9 mouse cellular contexts compared by ENCODE assay signal in genomic region chr1:52004096-52004495, GRCm38 (mm10). TPM values are rescaled to one million over a fixed set of nuclear protein-coding genes. Genes with fewer than 3 reads are reported as not detected.
A peak's percentile ranks its signal among the peaks of the same experiment; 100 is the strongest.
DNase-seq lines count a peak whose midpoint lies in the region; ATAC-seq and TF ChIP-seq lines count a peak whose summit lies in the region.
"Had no signal": no experiment of that assay in that cellular context is flagged by ENCODE, and none has a peak within 500 bp of the region (broad histone marks: within the 10 kb centered on the region; RNA-seq: fewer than 3 reads in every experiment).

No protein-coding gene starts in this region.

- TF ChIP-seq POLR2A in brain, embryonic 14.5 days (IDR thresholded peaks at IDR 0.05; ENCODE audit: borderline replicate concordance, extremely low read depth, insufficient read depth, insufficient read length, poor library complexity, severe bottlenecking) = no peak

- WGBS in liver, embryonic 11.5 days = 27% methylated on average over 8 of the region's 8 CpGs
- 30% methylated on average over 8 of the region's 8 CpGs for WGBS in forebrain, embryonic 10.5 days
- 29% methylated on average over 8 of the region's 8 CpGs for WGBS in neural tube, embryonic 14.5 days

- ATAC-seq in liver, embryonic 11.5 days (replicated peaks; ENCODE audit: low FRiP score) = no peak
- peak; percentile 34; the same call in 1 of the 2 replicates for ATAC-seq in neural tube, embryonic 14.5 days (ENCODE audit: low read depth)

- H3K4me3 ChIP-seq in liver, embryonic 11.5 days (ENCODE audit: low read depth, low read length) = no peak overlapping the region
- no peak overlapping the region for H3K4me3 ChIP-seq in forebrain, embryonic 10.5 days
- H3K4me3 ChIP-seq in neural tube, embryonic 14.5 days (ENCODE audit: low read depth, low read length) = no peak overlapping the region
- H3K4me3 ChIP-seq: neural tube, embryonic 12.5 days had no signal

- no peaks in the 10 kb centered on the region for H3K9me3 ChIP-seq in liver, embryonic 11.5 days (ENCODE audit: control insufficient read depth, low read length)
- no peaks in the 10 kb centered on the region for H3K9me3 ChIP-seq in forebrain, embryonic 10.5 days
- H3K9me3 ChIP-seq in neural tube, embryonic 14.5 days (ENCODE audit: control insufficient read depth, low read length) = no peaks in the 10 kb centered on the region
- H3K9me3 ChIP-seq: neural tube, embryonic 12.5 days had no signal

- no peaks in the 10 kb centered on the region for H3K27me3 ChIP-seq in liver, embryonic 11.5 days (replicated peaks; ENCODE audit: control insufficient read depth, insufficient read depth, low read length)
- H3K27me3 ChIP-seq in forebrain, embryonic 10.5 days (ENCODE audit: poor library complexity, severe bottlenecking) = 0 out of 2 replicates have a peak, but pooled peaks cover 3% of the 10 kb centered on the region
- no peaks in the 10 kb centered on the region for H3K27me3 ChIP-seq in neural tube, embryonic 14.5 days (ENCODE audit: control insufficient read depth, insufficient read depth, low read length)
- H3K27me3 ChIP-seq: neural tube, embryonic 12.5 days had no signal

- peak; percentile 60 for DNase-seq in liver
- DNase-seq in liver, embryonic 11.5 days (ENCODE audit: low spot score) = no peak
- peak; percentile 86 for DNase-seq in brain, embryonic 14.5 days (ENCODE audit: low read depth)
- DNase-seq in forebrain, embryonic 10.5 days (ENCODE audit: extremely low spot score, low spot score) = peak; percentile 63
- peak; percentile 94 for DNase-seq in induced T-regulatory cell, adult 2 months (ENCODE audit: low read depth)
- peak; percentile 72 for DNase-seq in left cerebral cortex, postnatal 4 days
- DNase-seq in thymus, postnatal 14 days = peak; percentile 86

- H3K36me3 ChIP-seq in liver, embryonic 11.5 days (ENCODE audit: control insufficient read depth, insufficient read depth, low read length) = no peaks in the 10 kb centered on the region
- H3K36me3 ChIP-seq in forebrain, embryonic 10.5 days (replicated peaks) = no peaks in the 10 kb centered on the region
- no peaks in the 10 kb centered on the region for H3K36me3 ChIP-seq in neural tube, embryonic 14.5 days (ENCODE audit: control insufficient read depth, insufficient read depth, low read length)
- H3K36me3 ChIP-seq: neural tube, embryonic 12.5 days had no signal

- no peaks in the 10 kb centered on the region for H3K4me1 ChIP-seq in liver, embryonic 11.5 days (replicated peaks; ENCODE audit: control insufficient read depth, insufficient read depth, low read length)
- H3K4me1 ChIP-seq in forebrain, embryonic 10.5 days = peaks cover 11% of the 10 kb centered on the region
- no peaks in the 10 kb centered on the region for H3K4me1 ChIP-seq in neural tube, embryonic 14.5 days (ENCODE audit: control insufficient read depth, insufficient read depth, low read length)

- TF ChIP-seq CTCF in brain, embryonic 14.5 days (IDR thresholded peaks at IDR 0.05; ENCODE audit: borderline replicate concordance, extremely low read depth, insufficient read depth, insufficient read length) = peak; percentile 82; the same call in 1 of the 2 replicates

- no peak overlapping the region for H3K9ac ChIP-seq in liver, embryonic 11.5 days (ENCODE audit: low read depth, low read length)
- no peak overlapping the region for H3K9ac ChIP-seq in neural tube, embryonic 14.5 days (replicated peaks; ENCODE audit: low read depth, low read length)
- H3K9ac ChIP-seq: neural tube, embryonic 12.5 days had no signal

- H3K27ac ChIP-seq in liver, embryonic 11.5 days (ENCODE audit: low read depth, low read length) = no peak overlapping the region
- H3K27ac ChIP-seq in forebrain, embryonic 10.5 days = no peak overlapping the region
- H3K27ac ChIP-seq in neural tube, embryonic 14.5 days (ENCODE audit: low read depth, low read length) = no peak overlapping the region
- H3K27ac ChIP-seq: neural tube, embryonic 12.5 days had no signal

- no peak overlapping the region for H3K4me2 ChIP-seq in liver, embryonic 11.5 days
- H3K4me2 ChIP-seq in neural tube, embryonic 14.5 days (ENCODE audit: low read depth, low read length) = no peak overlapping the region
- H3K4me2 ChIP-seq: neural tube, embryonic 12.5 days had no signal

- intact Hi-C loops in left cerebral cortex, postnatal 4 days (cut with DNase I) = loop anchor here (5.0 kb wide), 1 partner anchor 93 kb away; no protein-coding TSS in a partner anchor

RNA-seq across cellular contexts. Expression of gene Stat4, which starts 17.1 kb away (rescaled TPM):
- polyA plus RNA-seq in liver, embryonic 11.5 days (2014; fragmentation: Nextera tagmentation; extraction: Ambion mirVana) = 2.6 TPM in 2 replicates
- 0.38 and 0.42 TPM in 2 replicates for polyA plus RNA-seq in brain, embryonic 14.5 days (2012; rRNA removed)
- 8.4 and 9.8 TPM in 2 replicates for polyA plus RNA-seq in forebrain, embryonic 10.5 days (2016; fragmentation: Nextera tagmentation; extraction: Ambion mirVana)
- total RNA-seq in left cerebral cortex, postnatal 4 days (2021) = 1 to 10 TPM; 3.8 to 4.7 TPM
- 0.24 and 0.28 TPM in 2 replicates for polyA plus RNA-seq in neural tube, embryonic 14.5 days (2014; fragmentation: Nextera tagmentation; extraction: Ambion mirVana)
